30 mouse cellular contexts compared by ENCODE assay signal in genomic region chr1:161863742-161864141, GRCm38 (mm10). TPM values are rescaled to one million over a fixed set of nuclear protein-coding genes. Genes with fewer than 3 reads are reported as not detected.
A peak's percentile ranks its signal among the peaks of the same experiment; 100 is the strongest.
DNase-seq lines count a peak whose midpoint lies in the region; ATAC-seq and TF ChIP-seq lines count a peak whose summit lies in the region.
"Had no signal": no experiment of that assay in that cellular context is flagged by ENCODE, and none has a peak within 500 bp of the region (broad histone marks: within the 10 kb centered on the region; RNA-seq: fewer than 3 reads in every experiment).

No protein-coding gene starts in this region.

- WGBS in lung, postnatal 0 days = 41% methylated on average over 2 of the region's 2 CpGs
- WGBS in intestine, embryonic 15.5 days = 20% methylated on average over 2 of the region's 2 CpGs

- H3K9me3 ChIP-seq in lung, postnatal 0 days (ENCODE audit: low read length) = no peaks in the 10 kb centered on the region
- no peaks in the 10 kb centered on the region for H3K9me3 ChIP-seq in intestine, embryonic 15.5 days
- H3K9me3 ChIP-seq: embryonic facial prominence, embryonic 13.5 days; embryonic facial prominence, embryonic 15.5 days; forebrain, embryonic 10.5 days; forebrain, embryonic 12.5 days; G1E had no signal

- peak; percentile 16 for DNase-seq in lung, postnatal 0 days (ENCODE audit: low spot score)
- DNase-seq in lung, adult 18-20 months = no peak
- no peak for DNase-seq in natural killer cell, adult 2 months (ENCODE audit: low spot score in 2 of 2)
- DNase-seq in ovary, adult 18-20 months (ENCODE audit: low spot score) = no peak
- DNase-seq: adrenal gland, adult 8-10 months; adrenal gland, postnatal 14 days; adrenal gland, postnatal 36 days; B cell, adult 2 months; cerebellum, adult 11-12 months; cerebellum, adult 2 months; cerebellum, adult 9-10 months; cerebellum, postnatal 10 days; cerebellum, postnatal 25 days; embryo, embryonic 11 days had no signal

- no peak for ATAC-seq in lung, postnatal 0 days
- ATAC-seq in common myeloid progenitor, adult 5-6 weeks (replicated peaks; ENCODE audit: low read depth, poor library complexity, severe bottlenecking) = peak; percentile 32; the same call in 1 of the 2 replicates
- peak; percentile 70 for ATAC-seq in megakaryocyte, adult 5-6 weeks (ENCODE audit: poor library complexity, severe bottlenecking)
- ATAC-seq in megakaryocyte-erythroid progenitor cell, adult 5-6 weeks (replicated peaks; ENCODE audit: low FRiP score, low TSS enrichment, poor library complexity, severe bottlenecking) = peak; percentile 14; the same call in 1 of the 2 replicates
- no peak for ATAC-seq in intestine, embryonic 15.5 days
- ATAC-seq: activated CD4-positive, CD25-positive, alpha-beta regulatory T cell, adult 4 months; CD4-positive, CD25-positive, alpha-beta regulatory T cell, adult 4 months; forebrain, embryonic 14.5 days; forebrain, embryonic 16.5 days; Patski had no signal

- no peaks in the 10 kb centered on the region for H3K36me3 ChIP-seq in lung, postnatal 0 days (ENCODE audit: insufficient read depth, low read length)
- no peaks in the 10 kb centered on the region for H3K36me3 ChIP-seq in intestine, embryonic 15.5 days
- H3K36me3 ChIP-seq: embryonic facial prominence, embryonic 13.5 days; embryonic facial prominence, embryonic 15.5 days; forebrain, embryonic 12.5 days had no signal

- H3K27me3 ChIP-seq in lung, postnatal 0 days (replicated peaks; ENCODE audit: insufficient read depth, low read length) = no peaks in the 10 kb centered on the region
- no peaks in the 10 kb centered on the region for H3K27me3 ChIP-seq in intestine, embryonic 15.5 days (replicated peaks)
- H3K27me3 ChIP-seq: CH12.LX; embryonic facial prominence, embryonic 13.5 days; embryonic facial prominence, embryonic 15.5 days; forebrain, embryonic 12.5 days; Patski had no signal

- no peak overlapping the region for H3K4me2 ChIP-seq in lung, postnatal 0 days (replicated peaks; ENCODE audit: low read depth, low read length)
- H3K4me2 ChIP-seq in intestine, embryonic 15.5 days (replicated peaks) = no peak overlapping the region
- H3K4me2 ChIP-seq: embryonic facial prominence, embryonic 13.5 days; embryonic facial prominence, embryonic 15.5 days; forebrain, embryonic 12.5 days had no signal

- no peak for TF ChIP-seq EP300 in lung, postnatal 0 days (IDR thresholded peaks at IDR 0.05)

- H3K9ac ChIP-seq in lung, postnatal 0 days (replicated peaks; ENCODE audit: low read depth) = no peak overlapping the region
- H3K9ac ChIP-seq in intestine, embryonic 15.5 days = no peak overlapping the region
- H3K9ac ChIP-seq: embryonic facial prominence, embryonic 13.5 days; embryonic facial prominence, embryonic 15.5 days; forebrain, embryonic 12.5 days had no signal

- H3K4me3 ChIP-seq in lung, postnatal 0 days (ENCODE audit: low read depth, low read length) = no peak overlapping the region
- H3K4me3 ChIP-seq in intestine, embryonic 15.5 days (replicated peaks) = no peak overlapping the region
- H3K4me3 ChIP-seq: embryonic facial prominence, embryonic 13.5 days; embryonic facial prominence, embryonic 15.5 days; erythroblast, embryonic 14.5 days; forebrain, embryonic 10.5 days; forebrain, embryonic 12.5 days had no signal

- H3K4me1 ChIP-seq in lung, postnatal 0 days (ENCODE audit: insufficient read depth, low read depth, low read length) = no peaks in the 10 kb centered on the region
- no peaks in the 10 kb centered on the region for H3K4me1 ChIP-seq in intestine, embryonic 15.5 days (replicated peaks)
- H3K4me1 ChIP-seq: embryonic facial prominence, embryonic 15.5 days; forebrain, embryonic 12.5 days had no signal

- TF ChIP-seq CTCF in lung, postnatal 0 days (IDR thresholded peaks at IDR 0.05) = no peak

- H3K27ac ChIP-seq in lung, postnatal 0 days (ENCODE audit: low read length) = no peak overlapping the region
- no peak overlapping the region for H3K27ac ChIP-seq in intestine, embryonic 15.5 days
- H3K27ac ChIP-seq: embryonic facial prominence, embryonic 13.5 days; embryonic facial prominence, embryonic 15.5 days; forebrain, embryonic 10.5 days; forebrain, embryonic 12.5 days had no signal

RNA-seq across cellular contexts. Expression of gene Suco, which starts 12.7 kb away (rescaled TPM):
- 13.1 and 14.7 TPM in 2 replicates for polyA plus RNA-seq in lung, postnatal 0 days (2015; fragmentation: Nextera tagmentation; extraction: Ambion mirVana)
- 61.5 and 86.5 TPM in 2 replicates for total RNA-seq in common myeloid progenitor, adult 5-6 weeks (2017)
- 23.0 and 26.4 TPM in 2 replicates for total RNA-seq in megakaryocyte, adult 5-6 weeks (2015)
- total RNA-seq in megakaryocyte, adult 5-6 weeks (2017) = 52.0 and 61.3 TPM in 2 replicates
- 18.0 and 26.5 TPM in 2 replicates for total RNA-seq in megakaryocyte-erythroid progenitor cell, adult 5-6 weeks (2014; fragmentation: Nextera tagmentation)
- 46.6 and 125 TPM in 2 replicates for total RNA-seq in megakaryocyte-erythroid progenitor cell, adult 5-6 weeks (2017)
- 14.0 and 21.9 TPM in 2 replicates for polyA plus RNA-seq in intestine, embryonic 15.5 days (2015; fragmentation: Nextera tagmentation; extraction: Ambion mirVana)

Comparison
In these comparisons a context has a peak if more than half of its experiments do, and no peak if none do; other contexts are left out.
1. ATAC-seq: peak in common myeloid progenitor, adult 5-6 weeks (single experiment), megakaryocyte, adult 5-6 weeks (single experiment) and megakaryocyte-erythroid progenitor cell, adult 5-6 weeks (single experiment); none in lung, postnatal 0 days (single experiment) and intestine, embryonic 15.5 days (single experiment).